Mouse (Mus musculus) retina, postnatal 1 day (tissue): Measurements from ENCODE around the gene Specc1.
"Not testable (repeated sequence)": the region's sequence is repeated elsewhere in the genome, so short reads cannot be mapped to it uniquely, and the experiment has no call there.

Source experiments
- DNase-seq: peaks from one replicate; pipeline ENCODE4 v3.0.0-alpha.2; 2012

Gene Specc1

GRCm38 (mm10) chr11:61956572-61957295 lies at the start of gene Specc1:
TSS of gene Specc1 (plus strand) at chr11:61956763.
- DNase-seq, result peak; percentile 91

DNA sequence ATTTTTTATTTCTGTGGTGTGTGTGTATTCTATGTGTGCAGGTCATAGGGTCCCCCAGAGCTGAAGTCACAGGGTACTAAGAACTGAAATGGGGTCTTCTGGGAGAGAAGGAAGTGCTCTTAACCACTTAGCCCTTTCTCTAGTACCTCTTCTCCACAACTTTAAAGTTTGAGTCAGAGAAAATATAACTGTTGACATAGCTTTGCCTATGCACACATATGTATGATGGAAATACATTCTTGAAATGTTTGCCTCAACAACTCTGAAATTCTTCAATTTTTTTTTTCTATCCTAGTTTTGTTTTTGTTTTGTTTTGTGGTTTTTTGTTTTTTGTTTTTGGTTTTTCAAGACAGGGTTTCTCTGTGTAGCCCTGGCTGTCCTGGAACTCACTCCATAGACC lies 48.2 kb upstream of the Specc1 start:
- no peak for DNase-seq

DNA sequence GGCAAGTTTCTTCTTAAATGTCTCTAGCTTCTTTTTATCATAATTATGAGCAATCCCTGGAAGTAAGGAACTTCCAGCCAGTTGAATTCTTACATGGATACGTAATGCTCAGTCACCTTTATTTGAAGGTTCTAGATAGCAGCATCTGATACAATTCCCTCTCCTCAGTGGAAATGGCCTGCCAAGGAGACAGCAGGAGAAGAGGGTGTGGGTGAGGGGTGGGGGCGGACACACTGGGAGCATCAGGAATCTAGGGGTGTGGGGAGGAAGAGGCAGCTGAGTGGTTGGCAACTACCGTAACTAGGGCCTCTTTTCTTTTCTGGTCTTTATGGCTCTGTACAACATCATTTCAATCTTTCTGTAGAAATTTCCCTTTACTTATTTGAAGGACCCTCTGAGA lies 36.9 kb upstream of the Specc1 start:
- DNase-seq, result no peak

GRCm38 (mm10) chr11:61923309-61923708 lies 33.3 kb upstream of the Specc1 start:
- DNase-seq, result no peak

DNA sequence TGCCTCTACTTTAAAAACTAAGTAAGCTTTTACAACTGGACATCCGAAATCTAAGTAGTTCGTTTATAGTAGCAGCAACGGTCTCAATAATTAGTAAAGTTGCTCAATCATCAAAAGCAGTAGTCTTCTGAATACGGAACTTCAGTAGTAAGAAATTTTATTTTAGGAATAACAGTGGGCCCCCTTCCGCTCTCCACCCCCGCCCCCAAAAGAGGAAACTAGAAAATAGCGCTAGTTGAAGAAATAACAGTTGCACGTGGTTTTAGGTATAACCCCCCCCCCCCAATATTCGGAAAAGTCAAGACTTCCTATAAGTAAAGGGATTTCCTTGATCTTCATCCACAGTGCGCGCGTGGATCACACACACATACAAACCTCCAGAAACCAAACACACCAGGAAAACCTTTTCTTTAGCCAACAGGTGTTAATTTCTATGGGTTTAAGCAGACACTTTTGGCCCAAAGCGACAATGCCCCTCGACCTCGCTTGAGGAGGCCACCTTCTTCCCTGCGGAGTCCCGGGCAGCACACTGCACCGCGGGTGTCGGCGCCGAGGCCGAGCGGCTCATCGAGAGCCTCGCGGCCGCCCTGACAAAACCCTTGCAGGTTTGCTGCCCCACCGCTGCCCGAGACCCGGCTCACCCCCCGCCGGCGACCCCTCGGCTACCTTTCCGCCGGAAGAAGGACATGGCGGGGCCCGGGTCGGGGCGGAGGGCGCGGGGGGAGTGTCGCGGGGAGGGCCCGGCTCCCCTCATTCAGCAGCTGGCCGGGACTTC lies 27.1 kb upstream of the Specc1 start:
- DNase-seq, result no peak

DNA sequence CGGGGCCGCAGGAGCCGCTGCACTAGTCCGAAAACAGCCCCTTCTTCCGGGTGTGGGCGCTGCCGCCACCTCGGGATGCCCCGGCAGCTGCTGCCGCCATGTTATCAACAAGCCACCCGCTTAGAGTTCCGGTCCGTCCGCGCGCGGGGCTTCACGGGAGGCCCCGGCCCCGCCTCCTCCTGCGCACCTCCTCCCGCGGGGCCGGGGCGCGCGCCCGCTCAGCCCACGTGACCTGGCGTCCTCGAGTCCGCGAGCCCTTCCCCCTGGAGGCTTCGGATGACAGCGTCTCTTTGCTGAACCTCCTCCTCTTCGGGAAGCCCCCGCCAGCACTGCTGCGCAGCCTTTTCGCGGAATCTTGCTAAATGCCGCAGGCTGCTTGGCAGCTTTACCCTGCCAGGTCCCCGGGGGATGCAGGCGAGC lies 26.5 kb upstream of the Specc1 start, which contains the start of gene Akap10:
Gene Akap10, minus strand, starts transcription at position 155 of the 420 bp plus-strand sequence.
- peak; percentile 98 for DNase-seq

GRCm38 (mm10) chr11:61930640-61931586 lies 25.6 kb upstream of the Specc1 start:
- DNase-seq, result peak; percentile 7

DNA sequence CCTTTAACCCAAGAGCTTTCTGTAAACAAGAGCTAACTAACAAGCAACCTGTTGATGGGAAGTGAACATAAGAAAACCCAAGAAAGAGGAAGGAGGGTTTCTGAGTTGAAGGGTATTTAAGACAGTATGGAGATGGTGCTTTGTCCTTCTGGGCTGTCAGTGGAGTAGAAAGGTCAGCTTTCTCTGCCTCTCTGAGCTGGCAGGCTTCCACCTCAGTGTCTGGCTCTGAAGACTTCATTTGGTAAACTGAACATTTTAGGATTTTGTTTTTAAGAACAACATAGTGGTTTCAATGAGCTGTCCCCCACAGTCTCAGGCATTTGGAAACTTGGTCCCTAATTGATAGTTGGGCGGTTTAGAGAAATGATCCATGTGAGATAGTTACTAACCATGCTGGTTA lies 18.8 kb upstream of the Specc1 start:
- no peak for DNase-seq

DNA sequence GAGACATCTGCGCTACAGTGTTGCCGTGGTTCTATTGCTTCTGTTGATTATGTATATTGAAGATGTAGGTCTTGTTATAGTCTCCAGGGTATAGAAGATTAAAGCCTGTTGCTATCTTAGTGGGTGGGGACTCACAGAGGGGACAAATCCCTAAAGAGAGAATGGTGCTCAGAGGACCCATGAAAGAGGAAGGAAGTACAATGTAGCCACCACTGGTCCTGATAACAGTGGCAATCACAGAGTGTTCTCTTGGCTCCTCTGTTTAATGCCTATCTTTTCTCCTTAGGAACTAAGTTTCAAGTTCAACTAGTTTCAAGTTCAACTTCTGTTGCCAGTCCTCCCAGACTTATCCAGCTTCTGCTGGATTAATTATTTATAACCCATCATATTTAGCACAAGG lies 13.7 kb upstream of the Specc1 start:
- DNase-seq, result no peak

DNA sequence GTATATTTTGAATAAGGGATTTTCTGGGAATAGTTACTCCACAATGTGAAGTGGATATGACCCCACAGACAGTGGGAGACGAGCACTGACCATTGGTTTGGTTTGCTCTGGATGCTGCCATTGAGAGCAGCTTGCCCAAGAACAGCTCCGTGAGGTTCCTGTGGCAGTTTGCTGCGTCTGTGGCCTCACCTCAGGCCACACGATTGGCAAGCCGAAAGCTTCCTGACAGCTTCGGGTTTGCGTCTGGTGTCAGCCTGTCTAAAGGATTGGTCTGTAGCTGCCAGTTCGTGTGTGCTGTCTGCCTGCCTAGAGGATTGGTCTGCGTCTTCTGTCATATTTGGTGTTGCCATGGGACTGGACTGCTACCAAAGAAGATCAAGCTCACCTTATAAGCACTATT lies 12.1 kb upstream of the Specc1 start:
- DNase-seq, result no peak

GRCm38 (mm10) chr11:61946608-61947007 lies 10.0 kb upstream of the Specc1 start:
- DNase-seq, result no peak

GRCm38 (mm10) chr11:61949315-61949714 lies 7.2 kb upstream of the Specc1 start:
- DNase-seq, result peak; percentile 86

DNA sequence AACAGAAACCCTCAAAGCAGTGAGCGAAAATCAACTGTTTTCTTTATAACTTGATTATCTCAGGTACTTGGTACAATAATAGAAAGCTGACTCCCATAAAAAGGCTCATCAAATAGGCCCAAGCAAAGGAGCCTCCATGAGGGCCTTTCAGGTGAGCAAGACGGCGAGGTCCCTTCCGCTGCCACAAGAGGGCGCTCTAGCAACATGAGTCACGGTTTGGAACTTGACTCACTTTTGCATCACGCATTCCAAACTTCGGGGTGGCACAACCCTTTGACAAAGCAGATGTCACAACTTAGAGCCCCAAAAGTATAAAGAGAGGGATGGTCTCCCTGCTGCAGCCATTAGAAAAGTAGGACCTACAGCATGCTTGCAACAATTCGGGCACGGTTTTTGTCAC lies 5.9 kb upstream of the Specc1 start:
- peak; percentile 83 for DNase-seq

DNA sequence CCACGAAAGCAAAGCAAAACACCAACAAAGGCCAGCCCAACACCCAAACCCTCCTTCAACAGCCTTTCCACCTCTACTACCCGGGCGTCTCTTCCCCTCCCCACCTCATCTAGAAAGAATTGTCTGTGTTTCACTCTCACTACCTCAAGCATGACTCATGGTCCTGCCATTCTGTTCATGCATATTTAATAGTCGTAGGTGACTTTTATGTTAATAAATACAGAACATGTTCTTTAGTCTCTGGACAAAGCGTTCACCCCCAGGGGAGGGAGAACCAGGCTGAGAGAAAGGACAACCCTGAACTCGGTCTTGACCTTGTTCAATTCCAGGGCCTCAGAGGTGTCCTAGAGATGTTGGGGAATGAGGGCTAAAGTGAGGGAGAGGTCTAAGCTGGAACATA lies 1.4 kb upstream of the Specc1 start:
- no peak for DNase-seq

- DNase-seq, result no peak
These were observed 612 bp upstream of the Specc1 start for GRCm38 (mm10) chr11:61955951-61956350.

- DNase-seq, result peak; percentile 65
These were observed 792 bp downstream of the Specc1 start for GRCm38 (mm10) chr11:61957296-61957813.

DNA sequence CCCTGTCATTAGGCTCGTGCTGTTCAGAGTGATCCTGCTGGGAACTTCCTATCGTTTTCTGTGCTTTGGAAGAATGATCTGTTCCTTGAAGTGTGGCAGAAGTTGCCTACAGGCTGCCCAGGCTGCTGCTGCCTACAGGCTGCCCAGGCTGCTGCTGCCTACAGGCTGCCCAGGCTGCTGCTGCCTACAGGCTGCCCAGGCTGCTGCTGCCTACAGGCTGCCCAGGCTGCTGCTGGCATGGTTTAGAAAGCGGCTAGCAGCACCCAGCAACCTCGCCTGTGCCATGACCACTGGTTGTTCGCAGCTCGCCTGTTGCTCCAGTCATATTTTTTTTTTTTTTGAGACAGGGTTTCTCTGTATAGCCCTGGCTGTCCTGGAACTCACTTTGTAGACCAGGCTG lies 2.1 kb downstream of the Specc1 start:
- DNase-seq, result not testable (repeated sequence)

DNA sequence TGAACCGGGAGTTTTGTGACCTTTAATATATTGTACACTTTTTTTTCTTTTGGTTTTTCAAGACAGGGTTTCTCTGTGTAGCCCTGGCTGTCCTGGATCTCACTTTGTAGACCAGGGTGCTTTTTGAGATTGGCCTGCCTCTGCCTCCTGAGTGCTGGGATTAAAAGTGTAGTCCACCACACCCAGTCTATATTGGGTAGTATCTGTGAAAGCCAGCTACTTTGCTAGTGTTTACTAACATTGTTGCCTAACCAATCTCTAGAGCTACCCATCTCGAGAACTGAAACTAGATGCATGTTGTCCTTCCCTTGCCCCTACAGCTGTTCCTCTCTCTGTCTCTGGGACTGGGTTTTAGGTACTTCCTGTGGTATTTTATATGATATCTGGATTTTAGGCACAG lies 3.5 kb downstream of the Specc1 start:
- DNase-seq, result no peak

GRCm38 (mm10) chr11:61962684-61963083 lies 6.1 kb downstream of the Specc1 start:
- DNase-seq, result no peak

DNA sequence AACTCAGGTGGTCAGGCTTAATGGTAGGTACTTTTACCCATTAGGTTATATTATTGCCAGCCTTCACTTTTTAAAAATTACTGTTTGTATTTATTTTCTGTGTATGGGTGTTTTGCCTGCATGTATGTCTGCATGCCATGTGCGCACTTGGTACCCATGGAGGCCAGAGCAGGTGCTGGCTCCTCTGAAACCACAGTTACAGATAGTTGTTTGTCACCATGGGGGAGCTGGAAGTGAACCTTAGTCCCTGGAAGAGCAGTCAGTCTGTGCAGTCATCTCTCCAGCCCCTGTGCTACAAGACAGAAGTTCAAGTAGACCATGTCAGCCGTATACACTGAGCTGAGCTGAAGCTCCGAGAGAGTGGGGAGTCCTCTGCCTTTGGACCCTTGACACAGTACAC lies 6.6 kb downstream of the Specc1 start:
- DNase-seq, result no peak

GRCm38 (mm10) chr11:61964611-61965010 lies 8.0 kb downstream of the Specc1 start:
- DNase-seq, result no peak

GRCm38 (mm10) chr11:61967034-61967433 lies 10.5 kb downstream of the Specc1 start:
- DNase-seq, result no peak

- no peak for DNase-seq
These were observed 12.3 kb downstream of the Specc1 start for GRCm38 (mm10) chr11:61968875-61969274.
